Mouse (Mus musculus): ENCODE data around the gene Jmjd1c. TPM values are rescaled to one million over a fixed set of nuclear protein-coding genes. Genes with fewer than 3 reads are reported as not detected.

The Jmjd1c gene
- polyA plus RNA-seq (2015; fragmentation: Nextera tagmentation; extraction: Ambion mirVana), result 33.5 and 36.2 TPM in 2 replicates

- Histone ChIP-seq H3K27me3 (replicated peaks) (no peaks in the 10 kb centered on the region), H3K9me3 (no peaks in the 10 kb centered on the region), H3K4me2 (replicated peaks) (peak within 1 kb of the TSS; percentile 64), H3K27ac (peak within 1 kb of the TSS; percentile 100), H3K4me3 (replicated peaks) (peak within 1 kb of the TSS; percentile 96), H3K36me3 (no peaks in the 10 kb centered on the region), H3K9ac (peak within 1 kb of the TSS; percentile 97), H3K4me1 (replicated peaks) (peaks cover 21% of the 10 kb centered on the region)
- peak; percentile 89 for ATAC-seq
- 1% methylated on average over 73 of the region's 73 CpGs for WGBS
These were observed at the start of gene Jmjd1c for GRCm38 (mm10) chr10:67095798-67096620. Gene Jmjd1c (plus strand): TSS chr10:67096125.

DNA sequence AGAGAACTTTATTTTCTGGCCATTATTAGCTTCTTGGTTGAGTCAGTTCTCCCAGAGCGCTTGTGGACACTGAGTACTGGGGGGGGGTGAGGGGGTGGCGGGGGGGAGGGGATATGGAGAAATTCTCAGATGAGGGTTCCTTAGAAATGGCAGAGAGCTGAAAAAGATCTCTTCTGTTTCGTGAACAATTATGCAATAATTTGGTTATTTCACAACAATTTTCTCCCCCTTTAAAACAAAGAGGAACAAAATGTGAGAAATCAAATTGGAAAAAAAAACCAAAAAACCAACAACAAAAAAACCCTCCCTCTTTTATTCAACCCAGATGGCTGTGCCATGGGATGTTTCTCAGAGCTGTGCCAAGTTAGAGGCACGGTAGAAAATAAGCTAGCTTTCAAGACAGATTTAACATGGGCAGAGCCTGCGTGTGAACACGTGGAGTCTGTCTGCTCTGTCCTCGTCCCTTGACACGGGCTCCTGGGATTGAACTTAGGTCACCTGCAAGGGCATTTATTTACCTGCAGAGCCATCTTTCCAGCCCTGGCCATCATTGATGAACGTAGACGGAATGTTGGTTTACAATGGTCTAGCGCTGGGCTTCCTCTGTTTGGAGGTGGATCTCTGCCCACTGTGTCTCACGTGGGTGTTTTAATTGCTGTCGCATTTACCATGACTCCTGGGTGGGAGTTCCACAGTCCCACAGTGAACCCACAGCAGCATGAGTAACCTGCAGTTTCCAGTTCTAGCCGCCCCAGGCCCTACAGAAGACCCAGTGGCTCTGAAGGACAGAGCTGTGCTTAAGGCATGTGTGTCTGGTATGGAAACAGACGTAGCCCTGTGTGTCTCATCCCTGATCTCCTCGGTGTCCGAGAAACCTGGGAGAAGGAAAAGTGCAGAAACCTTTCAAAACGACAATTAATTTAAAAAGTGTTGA lies 47.9 kb upstream of the Jmjd1c start:
- Histone ChIP-seq H3K9ac (no peak overlapping the region), H3K4me1 (replicated peaks) (peaks cover 10% of the 10 kb centered on the region), H3K27ac (no peak overlapping the region), H3K4me3 (replicated peaks) (no peak overlapping the region), H3K27me3 (replicated peaks) (no peaks in the 10 kb centered on the region), H3K4me2 (replicated peaks) (no peak overlapping the region), H3K9me3 (no peaks in the 10 kb centered on the region), H3K36me3 (no peaks in the 10 kb centered on the region)
- WGBS, result 65% methylated on average over 18 of the region's 18 CpGs
- no peak for ATAC-seq

- peaks cover 16% of the 10 kb centered on the region for H3K4me1 ChIP-seq (replicated peaks)
- H3K9me3 ChIP-seq, result no peaks in the 10 kb centered on the region
- H3K9ac ChIP-seq, result no peak overlapping the region
These were observed 46.9 kb upstream of the Jmjd1c start for GRCm38 (mm10) chr10:67048871-67049615.

DNA sequence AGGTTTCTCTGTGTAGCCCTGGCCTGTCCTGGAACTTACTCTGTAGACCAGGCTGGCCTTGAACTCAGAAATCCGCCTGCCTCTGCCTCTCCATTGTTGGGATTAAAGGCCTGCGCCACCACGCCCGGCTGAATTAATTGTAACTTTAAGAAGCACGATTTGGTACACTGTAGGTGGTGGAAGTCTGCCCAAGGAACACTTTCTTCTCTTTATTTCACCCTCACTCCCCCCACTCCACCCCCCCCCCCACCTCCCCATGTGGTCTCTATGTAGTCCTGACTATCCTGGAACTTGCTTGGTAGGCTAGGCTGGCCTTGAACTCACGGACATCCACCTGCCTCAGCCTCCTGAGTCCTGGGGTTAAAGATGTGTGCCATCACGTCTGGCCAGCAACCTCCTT lies 46.3 kb upstream of the Jmjd1c start:
- no peak overlapping the region for H3K27ac ChIP-seq
- H3K4me1 ChIP-seq (replicated peaks), result peaks cover 14% of the 10 kb centered on the region
- H3K27me3 ChIP-seq (replicated peaks), result no peaks in the 10 kb centered on the region
- no peak overlapping the region for H3K9ac ChIP-seq
- H3K9me3 ChIP-seq, result no peaks in the 10 kb centered on the region
- H3K4me3 ChIP-seq (replicated peaks), result no peak overlapping the region
- no peak overlapping the region for H3K4me2 ChIP-seq (replicated peaks)
- WGBS, result 92% methylated on average over 7 of the region's 7 CpGs
- H3K36me3 ChIP-seq, result no peaks in the 10 kb centered on the region
- no peak for ATAC-seq

More at GRCm38 (mm10) chr10:67048871-67049615, 46.9 kb upstream of the Jmjd1c start:
- Histone ChIP-seq H3K4me2 (replicated peaks) (no peak overlapping the region), H3K4me3 (replicated peaks) (no peak overlapping the region), H3K27ac (no peak overlapping the region), H3K36me3 (no peaks in the 10 kb centered on the region), H3K27me3 (replicated peaks) (no peaks in the 10 kb centered on the region)
- ATAC-seq, result no peak
- 85% methylated on average over 13 of the region's 13 CpGs for WGBS

DNA sequence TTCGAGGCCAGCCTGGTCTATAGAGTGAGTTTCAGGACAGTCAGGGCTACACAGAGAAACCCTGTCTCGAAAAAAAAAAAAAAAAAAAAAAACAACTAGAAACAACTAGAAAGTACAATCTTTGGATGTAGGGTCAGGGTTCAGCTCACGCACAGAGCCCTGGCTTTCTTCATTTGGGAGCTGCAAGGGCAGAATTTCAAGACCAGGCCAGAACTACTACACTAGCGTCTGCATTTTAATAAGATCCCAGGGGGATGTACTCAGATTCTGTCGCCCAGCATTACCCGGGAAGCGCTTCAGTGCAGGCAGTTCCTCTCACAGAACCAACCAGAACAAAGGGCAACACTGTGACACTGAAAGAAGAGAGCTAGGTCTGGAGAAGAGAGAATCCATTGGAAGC lies 45.2 kb upstream of the Jmjd1c start:
- Histone ChIP-seq H3K9me3 (no peaks in the 10 kb centered on the region), H3K27ac (no peak overlapping the region), H3K4me2 (replicated peaks) (no peak overlapping the region), H3K9ac (no peak overlapping the region), H3K4me1 (replicated peaks) (peaks cover 15% of the 10 kb centered on the region), H3K27me3 (replicated peaks) (no peaks in the 10 kb centered on the region), H3K36me3 (no peaks in the 10 kb centered on the region), H3K4me3 (replicated peaks) (no peak overlapping the region)
- 75% methylated on average over 7 of the region's 7 CpGs for WGBS
- no peak for ATAC-seq

- Histone ChIP-seq H3K36me3 (no peaks in the 10 kb centered on the region), H3K9ac (no peak overlapping the region), H3K9me3 (no peaks in the 10 kb centered on the region), H3K27ac (no peak overlapping the region), H3K4me1 (replicated peaks) (peaks cover 16% of the 10 kb centered on the region), H3K27me3 (replicated peaks) (no peaks in the 10 kb centered on the region), H3K4me3 (replicated peaks) (no peak overlapping the region), H3K4me2 (replicated peaks) (no peak overlapping the region)
- ATAC-seq, result no peak
- 81% methylated on average over 5 of the region's 5 CpGs for WGBS
These were observed 44.5 kb upstream of the Jmjd1c start for GRCm38 (mm10) chr10:67051466-67051865.

DNA sequence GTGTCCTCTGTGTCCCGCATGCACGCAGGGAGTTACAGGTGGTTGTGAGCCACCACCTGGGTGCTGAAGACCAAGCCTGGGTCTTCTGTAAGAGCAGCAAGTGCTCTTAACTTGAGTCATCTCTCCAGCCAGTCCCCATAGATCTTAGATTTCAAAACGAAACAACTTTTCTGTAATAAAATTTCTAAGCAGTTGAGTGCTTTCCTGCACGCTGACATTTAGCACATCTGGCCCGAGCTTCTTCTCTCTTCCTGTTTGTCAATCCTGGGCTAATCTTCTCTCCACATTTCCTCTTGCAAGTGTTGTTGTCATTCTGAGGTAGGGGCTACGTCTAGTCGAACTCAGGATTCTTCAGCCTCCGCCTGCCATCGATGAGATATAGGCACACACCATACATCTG lies 43.5 kb upstream of the Jmjd1c start:
- Histone ChIP-seq H3K9ac (no peak overlapping the region), H3K4me2 (replicated peaks) (no peak overlapping the region), H3K27ac (peak overlapping the region; percentile 29; the same call in 1 of the 2 replicates), H3K36me3 (no peaks in the 10 kb centered on the region), H3K27me3 (replicated peaks) (no peaks in the 10 kb centered on the region), H3K4me3 (replicated peaks) (no peak overlapping the region), H3K9me3 (no peaks in the 10 kb centered on the region), H3K4me1 (replicated peaks) (peaks cover 21% of the 10 kb centered on the region)
- no peak for ATAC-seq
- WGBS, result 55% methylated on average over 9 of the region's 9 CpGs

DNA sequence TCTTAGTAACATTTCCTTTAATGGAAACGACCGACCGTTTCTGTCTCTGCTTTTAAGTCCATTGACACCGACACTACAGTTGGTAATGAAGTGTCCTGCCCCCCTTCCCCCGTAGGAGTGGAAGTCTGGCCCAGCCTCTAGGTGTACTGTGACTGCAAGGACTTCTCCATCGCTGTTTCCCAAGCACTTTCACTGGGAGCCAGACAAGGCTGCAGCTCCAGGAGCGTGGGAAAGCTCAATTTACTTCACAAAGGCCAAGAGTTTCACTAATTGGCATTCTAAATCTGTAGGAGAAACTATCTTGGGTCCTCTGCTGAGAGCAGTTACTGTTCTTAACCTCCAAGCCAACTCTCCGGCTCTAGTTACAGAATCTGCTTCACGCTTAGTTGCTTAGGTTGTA lies 42.5 kb upstream of the Jmjd1c start:
- Histone ChIP-seq H3K36me3 (no peaks in the 10 kb centered on the region), H3K9me3 (no peaks in the 10 kb centered on the region), H3K9ac (no peak overlapping the region), H3K27ac (peak overlapping the region; percentile 48; the same call in 1 of the 2 replicates), H3K4me1 (replicated peaks) (peaks cover 17% of the 10 kb centered on the region), H3K27me3 (replicated peaks) (no peaks in the 10 kb centered on the region), H3K4me2 (replicated peaks) (no peak overlapping the region), H3K4me3 (replicated peaks) (no peak overlapping the region)
- 38% methylated on average over 9 of the region's 9 CpGs for WGBS
- peak; percentile 40; the same call in 1 of the 2 replicates for ATAC-seq

- ATAC-seq, result no peak
- H3K27ac ChIP-seq, result peak overlapping the region; percentile 42
- H3K4me2 ChIP-seq (replicated peaks), result no peak overlapping the region
- 38% methylated on average over 17 of the region's 17 CpGs for WGBS
- no peak overlapping the region for H3K9ac ChIP-seq
- no peaks in the 10 kb centered on the region for H3K27me3 ChIP-seq (replicated peaks)
- H3K9me3 ChIP-seq, result no peaks in the 10 kb centered on the region
- no peak overlapping the region for H3K4me3 ChIP-seq (replicated peaks)
- no peaks in the 10 kb centered on the region for H3K36me3 ChIP-seq
- peaks cover 20% of the 10 kb centered on the region; the same call in 1 of the 2 replicates for H3K4me1 ChIP-seq (replicated peaks)
These were observed 39.8 kb upstream of the Jmjd1c start for GRCm38 (mm10) chr10:67055867-67056856.

GRCm38 (mm10) chr10:67057208-67057607 lies 38.7 kb upstream of the Jmjd1c start:
- Histone ChIP-seq H3K9me3 (no peaks in the 10 kb centered on the region), H3K9ac (no peak overlapping the region), H3K36me3 (no peaks in the 10 kb centered on the region), H3K27ac (no peak overlapping the region), H3K4me1 (replicated peaks) (peaks cover 20% of the 10 kb centered on the region; the same call in 1 of the 2 replicates), H3K27me3 (replicated peaks) (no peaks in the 10 kb centered on the region), H3K4me2 (replicated peaks) (no peak overlapping the region), H3K4me3 (replicated peaks) (no peak overlapping the region)
- ATAC-seq, result no peak

DNA sequence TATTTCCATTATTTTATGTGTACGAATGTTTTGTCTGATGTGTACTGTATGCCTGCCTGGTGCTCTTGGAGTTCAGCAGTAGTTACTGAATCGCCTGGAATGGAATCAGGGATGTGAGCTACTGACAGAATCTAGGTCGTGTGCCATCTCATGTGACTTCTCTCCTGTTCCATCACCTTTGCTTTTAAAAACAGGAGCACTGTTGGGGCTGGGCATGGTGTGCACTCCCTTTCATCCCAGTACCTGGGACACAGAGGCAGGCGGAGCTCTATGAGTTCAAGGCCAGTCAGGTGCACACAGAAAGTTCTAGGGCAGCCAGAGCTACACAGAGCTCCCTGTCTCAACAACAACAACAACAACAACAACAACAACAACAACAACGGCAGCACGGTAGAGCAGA lies 38.2 kb upstream of the Jmjd1c start:
- Histone ChIP-seq H3K4me1 (replicated peaks) (peaks cover 20% of the 10 kb centered on the region; the same call in 1 of the 2 replicates), H3K9ac (no peak overlapping the region), H3K36me3 (no peaks in the 10 kb centered on the region), H3K27ac (no peak overlapping the region), H3K27me3 (replicated peaks) (no peaks in the 10 kb centered on the region), H3K4me2 (replicated peaks) (no peak overlapping the region), H3K9me3 (no peaks in the 10 kb centered on the region), H3K4me3 (replicated peaks) (no peak overlapping the region)
- 92% methylated on average over 6 of the region's 6 CpGs for WGBS
- ATAC-seq, result no peak
